Mouse (Mus musculus) embryonic fibroblast, embryonic 13.5 days (primary cell): ENCODE results near the gene Dnm3.

Experiments used
- CTCF ChIP-seq: IDR thresholded peaks from 2 replicates; pipeline ENCODE4 v1.5.1; 2011; ENCODE audit warnings: mild to moderate bottlenecking, control low read depth, low read length, moderate library complexity, borderline replicate concordance; ENCODE audit not compliant: insufficient read depth
- POLR2A ChIP-seq: IDR thresholded peaks from 2 replicates; pipeline ENCODE4 v1.6.1; 2011; ENCODE audit warnings: low read depth, mild to moderate bottlenecking, control low read depth, low read length, moderate library complexity

DNA sequence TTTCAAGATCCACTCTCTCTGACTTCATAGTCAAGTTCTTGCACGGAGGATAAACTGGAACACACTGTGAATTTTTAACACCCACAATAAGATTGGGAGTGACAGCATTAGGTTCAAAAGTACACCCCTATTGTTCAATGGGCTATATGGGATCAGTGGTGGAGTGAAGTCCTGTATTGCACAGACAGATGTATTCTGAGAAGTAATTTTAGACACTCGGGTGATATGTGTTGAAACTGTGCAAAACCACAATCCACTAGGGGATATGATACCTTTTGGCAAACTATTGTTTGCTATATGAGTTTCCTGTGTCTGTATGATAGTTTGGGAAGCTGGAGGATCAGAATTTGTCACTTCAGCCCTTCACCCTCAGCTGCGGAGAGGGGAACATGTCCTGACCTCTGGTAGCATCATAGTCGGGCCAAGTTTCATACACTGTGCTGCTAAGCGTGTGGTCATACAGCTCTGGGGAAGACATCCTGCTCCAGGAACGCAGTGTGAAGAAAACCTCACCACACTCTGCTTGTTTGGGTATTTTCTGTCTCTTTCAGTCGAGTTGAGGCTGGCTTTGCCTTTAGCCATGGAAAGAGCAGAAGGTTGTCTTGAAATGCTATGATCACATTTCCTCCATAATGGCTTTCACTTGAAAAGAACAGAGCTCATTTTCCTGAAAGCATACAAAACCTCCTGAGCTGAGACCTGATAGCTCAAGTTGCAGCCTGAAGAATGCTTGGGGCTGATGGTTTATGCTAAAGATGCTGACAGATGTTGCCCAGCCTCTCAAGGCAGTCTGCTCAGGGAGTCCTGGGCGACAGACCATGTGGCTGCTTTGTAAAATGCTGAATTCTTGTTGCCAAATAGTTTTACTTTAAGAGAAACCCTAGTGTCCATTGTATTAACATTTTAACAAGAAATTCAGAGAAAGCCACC, 433.8 kb downstream of the Dnm3 start:
- TF ChIP-seq POLR2A: no peak
- no peak for TF ChIP-seq CTCF
